Mouse (Mus musculus) mature B cell (primary cell): Measurements from ENCODE around the gene Itga6.
"Not testable (repeated sequence)": the region's sequence is repeated elsewhere in the genome, so short reads cannot be mapped to it uniquely, and the experiment has no call there.

Experiments
- in situ Hi-C: fragments of 300-500 bp; cut with MboI; formaldehyde crosslinking; loops from 2 replicates; pipeline ENCODE4 v1.14.3; 2019

The Itga6 gene

DNA sequence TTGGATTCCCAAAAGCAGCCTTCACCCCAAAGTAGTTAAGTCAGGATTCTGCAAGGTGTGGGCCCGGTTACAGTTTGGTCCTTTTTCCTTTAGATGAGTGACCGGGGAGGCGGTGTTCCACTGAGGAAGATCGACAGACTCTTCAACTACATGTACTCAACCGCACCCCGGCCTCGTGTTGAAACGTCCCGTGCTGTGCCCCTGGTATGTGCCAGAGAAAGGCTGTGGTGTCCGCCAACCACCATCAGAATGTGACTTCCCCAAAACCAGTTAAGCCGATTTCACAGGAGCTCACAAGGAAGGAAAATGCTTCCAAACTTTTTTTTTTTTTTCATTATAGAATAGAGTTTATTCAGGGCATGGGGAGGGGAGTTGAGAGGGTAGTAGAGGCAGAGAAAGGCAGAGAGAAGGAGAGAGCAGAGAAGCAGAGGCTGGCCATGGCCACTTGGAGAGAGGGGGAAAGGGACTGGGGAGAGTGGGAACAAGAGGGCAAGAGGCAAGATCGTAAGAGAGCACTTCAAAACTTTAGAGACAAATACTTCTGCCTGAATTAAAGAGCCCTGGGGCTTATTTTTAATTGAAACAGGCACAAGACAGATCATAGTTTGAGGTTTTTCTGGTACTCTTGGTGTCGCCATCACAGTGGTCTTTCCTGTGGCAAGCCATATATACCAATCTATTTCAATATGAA lies 150.3 kb downstream of the Itga6 start:
- in situ Hi-C loops, result no loop called here

DNA sequence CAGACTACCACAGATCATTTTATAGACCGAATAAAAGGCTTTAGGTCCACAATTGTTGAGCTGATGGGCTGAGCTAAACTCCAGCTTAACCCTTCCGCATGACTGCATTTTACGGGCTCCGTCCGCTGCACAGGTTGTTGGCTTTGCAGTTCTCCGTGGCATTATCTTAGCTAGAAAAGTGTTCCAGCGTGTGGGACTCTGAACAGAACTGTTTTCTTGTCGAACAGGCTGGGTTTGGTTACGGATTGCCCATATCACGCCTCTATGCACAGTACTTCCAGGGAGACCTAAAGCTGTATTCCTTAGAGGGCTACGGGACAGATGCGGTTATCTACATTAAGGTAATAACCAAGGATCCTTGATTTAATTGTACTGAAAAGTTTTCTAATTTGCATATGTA lies 152.0 kb downstream of the Itga6 start:
- in situ Hi-C loops, result no loop called here

DNA sequence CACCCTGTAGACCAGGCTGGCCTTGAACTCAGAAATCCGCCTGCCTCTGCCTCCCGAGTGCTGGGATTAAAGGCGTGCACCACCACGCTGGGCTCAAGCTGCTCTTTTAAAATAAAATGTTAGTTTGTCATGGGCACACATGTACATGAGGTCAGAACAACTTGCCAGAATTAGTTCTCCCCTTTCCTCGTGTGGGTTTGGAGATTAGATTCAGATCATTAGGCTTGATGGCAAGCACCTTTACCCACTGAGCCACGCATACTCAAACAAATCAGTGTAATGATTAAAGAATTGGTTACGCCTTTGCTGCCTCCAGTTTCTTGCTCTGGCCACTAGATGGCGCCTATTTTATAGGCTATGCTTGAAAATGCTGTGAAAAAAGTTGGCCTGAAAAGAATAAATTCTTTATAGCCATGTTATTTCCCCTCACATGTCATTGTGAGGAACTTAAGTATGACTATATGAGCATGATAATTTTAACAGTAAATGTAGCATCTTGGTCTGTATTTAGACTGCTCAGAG lies 153.0 kb downstream of the Itga6 start:
- in situ Hi-C loops, result no loop called here

DNA sequence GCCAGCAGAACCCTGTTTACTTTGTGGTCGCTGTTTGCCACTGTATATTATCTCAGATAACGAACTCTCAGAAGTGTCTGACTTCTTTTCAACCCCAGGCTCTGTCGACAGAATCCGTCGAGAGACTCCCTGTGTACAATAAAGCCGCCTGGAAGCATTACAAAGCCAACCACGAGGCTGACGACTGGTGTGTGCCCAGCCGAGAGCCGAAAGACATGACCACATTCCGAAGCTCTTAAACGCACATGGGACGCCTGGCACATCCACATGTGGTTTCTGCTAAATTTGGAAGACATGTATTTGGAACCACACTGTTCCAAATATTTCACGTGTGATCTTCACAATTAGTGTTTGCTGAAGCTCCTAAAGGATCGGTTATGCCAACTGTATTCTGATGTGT lies 154.5 kb downstream of the Itga6 start:
- in situ Hi-C loops, result no loop called here

DNA sequence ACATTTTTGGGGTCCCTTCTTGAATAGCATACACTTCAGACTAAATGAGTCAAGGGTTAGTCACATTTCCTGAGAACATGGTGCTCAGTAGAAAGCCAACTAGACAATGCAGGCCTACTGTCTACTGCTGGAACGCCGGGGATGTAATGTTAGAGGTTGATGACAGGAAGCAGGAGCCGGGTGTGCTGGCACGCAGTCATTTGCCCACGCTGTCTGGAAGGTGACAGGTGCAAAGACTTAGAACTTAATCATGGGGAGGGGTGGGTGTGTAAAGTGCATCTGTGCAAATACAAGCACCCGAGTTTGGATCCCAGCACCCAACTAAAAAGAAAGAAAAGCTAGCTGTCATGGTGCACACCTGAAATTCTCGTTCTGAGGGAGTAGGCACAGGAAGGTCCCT lies 159.7 kb downstream of the Itga6 start:
- in situ Hi-C loops, result no loop called here

DNA sequence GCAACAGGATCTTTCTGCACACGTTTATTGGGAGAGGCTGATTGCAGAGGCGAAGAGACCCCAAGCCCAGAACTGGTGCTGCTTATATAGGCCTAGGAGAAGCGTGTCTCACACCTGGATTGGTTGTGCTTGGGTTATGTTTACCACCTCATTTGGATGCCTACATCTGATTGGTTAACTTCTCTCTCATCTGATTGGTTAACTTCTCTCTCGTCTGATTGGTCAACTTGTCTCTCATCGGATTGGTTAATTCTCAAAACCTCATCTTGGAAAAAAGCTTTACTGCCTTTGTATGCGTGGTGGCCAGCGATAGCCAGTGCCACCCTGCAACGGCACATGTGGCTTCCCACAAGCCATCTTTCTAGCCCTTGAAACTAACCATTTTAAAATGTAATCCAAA lies 160.9 kb downstream of the Itga6 start:
- in situ Hi-C loops, result not testable (repeated sequence)
